Mouse (Mus musculus): Measurements from ENCODE around the gene Gadd45a. TPM values are rescaled to one million over a fixed set of nuclear protein-coding genes. Genes with fewer than 3 reads are reported as not detected.
"Not testable (repeated sequence)": the region's sequence is repeated elsewhere in the genome, so short reads cannot be mapped to it uniquely, and the experiment has no call there.

Gadd45a gene
- total RNA-seq, 2 experiments from 2014 or later: 4.8 to 5.5 TPM

- intact Hi-C loops (cut with DNase I): no loop called here
Observed at GRCm38 (mm10) chr6:67029312-67029950, 7.8 kb downstream of the Gadd45a start.

GRCm38 (mm10) chr6:67027438-67028142, 9.7 kb downstream of the Gadd45a start:
- DNase-seq (ENCODE audit: extremely low spot score in 1 of 2, low spot score in 2 of 2): no peak
- intact Hi-C loops (cut with DNase I): no loop called here

More at GRCm38 (mm10) chr6:67029312-67029950, 7.8 kb downstream of the Gadd45a start:
- no peak for DNase-seq (ENCODE audit: extremely low spot score in 1 of 2, low spot score in 2 of 2)

GRCm38 (mm10) chr6:67026661-67027060, 10.6 kb downstream of the Gadd45a start:
- intact Hi-C loops (cut with DNase I): no loop called here
- no peak for DNase-seq (ENCODE audit: extremely low spot score in 1 of 2, low spot score in 2 of 2)

- no peak for DNase-seq (ENCODE audit: extremely low spot score in 1 of 2, low spot score in 2 of 2)
- intact Hi-C loops (cut with DNase I): no loop called here
Observed at GRCm38 (mm10) chr6:67023729-67024128, 13.5 kb downstream of the Gadd45a start.

- intact Hi-C loops (cut with DNase I): no loop called here
- DNase-seq (ENCODE audit: extremely low spot score in 1 of 2, low spot score in 2 of 2): no peak
Observed at GRCm38 (mm10) chr6:67021308-67021707, 15.9 kb downstream of the Gadd45a start.

- intact Hi-C loops (cut with DNase I); DNase-seq (ENCODE audit: extremely low spot score in 1 of 2, low spot score in 2 of 2): not testable (repeated sequence)
Observed at GRCm38 (mm10) chr6:67019001-67019400, 18.3 kb downstream of the Gadd45a start.

GRCm38 (mm10) chr6:67018365-67018764, 18.9 kb downstream of the Gadd45a start:
- intact Hi-C loops (cut with DNase I): no loop called here
- no peak for DNase-seq (ENCODE audit: extremely low spot score in 1 of 2, low spot score in 2 of 2)

GRCm38 (mm10) chr6:67016520-67017111, 20.6 kb downstream of the Gadd45a start:
- intact Hi-C loops (cut with DNase I): no loop called here
- no peak for DNase-seq (ENCODE audit: extremely low spot score in 1 of 2, low spot score in 2 of 2)

GRCm38 (mm10) chr6:67015739-67016519, 21.3 kb downstream of the Gadd45a start:
- peak in 1 of 2 experiments; percentile 53 for DNase-seq (ENCODE audit: extremely low spot score in 1 of 2, low spot score in 2 of 2)
- intact Hi-C loops (cut with DNase I): no loop called here

GRCm38 (mm10) chr6:67014679-67015075, 22.6 kb downstream of the Gadd45a start:
- intact Hi-C loops (cut with DNase I): no loop called here
- DNase-seq (ENCODE audit: extremely low spot score in 1 of 2, low spot score in 2 of 2): no peak

- intact Hi-C loops (cut with DNase I): no loop called here
- DNase-seq (ENCODE audit: extremely low spot score in 1 of 2, low spot score in 2 of 2): no peak
Observed at GRCm38 (mm10) chr6:67013949-67014678, 23.1 kb downstream of the Gadd45a start.

- intact Hi-C loops (cut with DNase I): no loop called here
- DNase-seq (ENCODE audit: extremely low spot score in 1 of 2, low spot score in 2 of 2): no peak
Observed at GRCm38 (mm10) chr6:67013293-67013948, 23.8 kb downstream of the Gadd45a start.

GRCm38 (mm10) chr6:67011217-67011518, 26.1 kb downstream of the Gadd45a start:
- DNase-seq (ENCODE audit: extremely low spot score in 1 of 2, low spot score in 2 of 2): no peak
- intact Hi-C loops (cut with DNase I): no loop called here

- DNase-seq (ENCODE audit: extremely low spot score in 1 of 2, low spot score in 2 of 2): no peak
- intact Hi-C loops (cut with DNase I): no loop called here
Observed at GRCm38 (mm10) chr6:67010370-67011216, 26.7 kb downstream of the Gadd45a start.

- intact Hi-C loops (cut with DNase I): no loop called here
- no peak for DNase-seq (ENCODE audit: extremely low spot score in 1 of 2, low spot score in 2 of 2)
Observed at GRCm38 (mm10) chr6:67009888-67010287, 27.4 kb downstream of the Gadd45a start.

- intact Hi-C loops (cut with DNase I): no loop called here
- DNase-seq (ENCODE audit: extremely low spot score in 1 of 2, low spot score in 2 of 2): no peak
Observed at GRCm38 (mm10) chr6:66999800-67000199, 37.5 kb downstream of the Gadd45a start.

GRCm38 (mm10) chr6:66998645-66999044, 38.6 kb downstream of the Gadd45a start:
- intact Hi-C loops (cut with DNase I): no loop called here
- DNase-seq (ENCODE audit: extremely low spot score in 1 of 2, low spot score in 2 of 2): no peak

GRCm38 (mm10) chr6:66996257-66996656, 41.0 kb downstream of the Gadd45a start:
- no peak for DNase-seq (ENCODE audit: extremely low spot score in 1 of 2, low spot score in 2 of 2)
- intact Hi-C loops (cut with DNase I): no loop called here
